Mouse (Mus musculus) stomach, embryonic 15.5 days (tissue): ENCODE measurements around the gene Rpa1. TPM values are rescaled to one million over a fixed set of nuclear protein-coding genes. Genes with fewer than 3 reads are reported as not detected.

Experiments
- ATAC-seq: fragments of 200-750 bp; cut with Nextera tagmentation; 2 replicates; pipeline ENCODE4 v1.8.0; 2017; ENCODE audit warnings: low read depth, moderate number of reproducible peaks, moderate TSS enrichment; ENCODE audit not compliant: insufficient read depth, low FRiP score
- H3K27ac ChIP-seq: fragments of 300-500 bp; sonication (generic); 2 replicates; pipeline ENCODE4 v1.5.1; 2015; ENCODE audit warnings: mild to moderate bottlenecking, inconsistent platforms
- H3K27me3 ChIP-seq: fragments of 300-500 bp; sonication (generic); replicated peaks from 2 replicates; pipeline ENCODE4 v1.6.1; 2015; ENCODE audit warnings: inconsistent platforms
- H3K36me3 ChIP-seq: fragments of 300-500 bp; sonication (generic); 2 replicates; pipeline ENCODE4 v1.6.1; 2015; ENCODE audit warnings: inconsistent platforms
- H3K4me1 ChIP-seq: fragments of 300-500 bp; sonication (generic); 2 replicates; pipeline ENCODE4 v1.6.1; 2015; ENCODE audit warnings: inconsistent platforms
- H3K4me2 ChIP-seq: fragments of 300-500 bp; sonication (generic); 2 replicates; pipeline ENCODE4 v1.6.1; 2015; ENCODE audit warnings: mild to moderate bottlenecking, inconsistent platforms
- H3K4me3 ChIP-seq: fragments of 300-500 bp; sonication (generic); replicated peaks from 2 replicates; pipeline ENCODE4 v1.5.1; 2015; ENCODE audit warnings: inconsistent platforms
- H3K9ac ChIP-seq: fragments of 300-500 bp; sonication (generic); 2 replicates; pipeline ENCODE4 v1.6.1; 2015; ENCODE audit warnings: inconsistent platforms
- H3K9me3 ChIP-seq: fragments of 300-500 bp; sonication (generic); 2 replicates; pipeline ENCODE4 v1.6.1; 2016; ENCODE audit warnings: inconsistent platforms
- WGBS: fragments of 180-500 bp; shearing (Covaris S2); methylation state at CpG from one replicate; pipeline ENCODE4 v1.1.7; 2015; 5-methylcytosine and 5-hydroxymethylcytosine counted together
- polyA plus RNA-seq: library from polyadenylated mRNA; unstranded; fragments of >200 nt; fragmentation: Nextera tagmentation; extraction: Ambion mirVana; gene quantifications from 2 replicates; pipeline ENCODE4 v1.2.1, GENCODE M21; 2015

Rpa1 gene
- polyA plus RNA-seq, 1 experiment from 2014 or later, result 98.5 TPM

DNA sequence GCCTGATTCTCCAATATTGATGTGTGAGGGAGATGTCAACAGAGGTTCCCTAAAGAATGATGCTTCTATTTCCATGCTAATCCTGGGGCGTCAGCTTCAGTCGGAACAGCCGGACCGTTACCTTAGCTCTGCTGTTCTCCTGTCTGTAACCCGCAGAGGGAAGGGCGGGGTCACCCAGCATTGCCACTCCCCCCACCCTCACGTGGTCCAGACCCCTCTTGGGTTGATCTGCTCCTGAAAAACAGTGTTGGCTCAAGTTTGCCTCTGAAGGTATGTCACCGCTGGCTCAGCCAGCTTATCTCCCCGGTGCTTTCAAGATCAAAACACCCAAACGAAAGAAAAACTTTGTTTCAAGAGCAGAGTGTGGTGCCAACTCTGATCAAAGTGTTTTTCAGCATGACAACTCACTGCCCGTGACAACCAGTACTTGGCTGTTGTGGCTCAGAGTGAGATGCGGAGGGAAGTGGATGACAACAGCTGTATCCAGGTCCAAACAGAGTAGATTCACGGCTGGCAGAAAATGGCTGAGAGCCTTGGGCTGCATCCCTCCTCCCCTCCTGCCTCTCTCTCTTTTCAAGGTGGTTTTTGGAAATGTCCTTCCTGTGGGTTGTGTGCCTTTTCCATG, 65.5 kb downstream of the Rpa1 start:
- Histone ChIP-seq H3K4me3 (peak overlapping the region; percentile 10; the same call in 1 of the 2 replicates), H3K9ac (no peak overlapping the region), H3K9me3 (no peaks in the 10 kb centered on the region), H3K4me1 (peaks cover 18% of the 10 kb centered on the region), H3K4me2 (peak overlapping the region; percentile 26), H3K36me3 (no peaks in the 10 kb centered on the region), H3K27ac (no peak overlapping the region), H3K27me3 (peaks cover 30% of the 10 kb centered on the region)
- no peak for ATAC-seq
- WGBS, result 13% methylated on average over 13 of the region's 13 CpGs

DNA sequence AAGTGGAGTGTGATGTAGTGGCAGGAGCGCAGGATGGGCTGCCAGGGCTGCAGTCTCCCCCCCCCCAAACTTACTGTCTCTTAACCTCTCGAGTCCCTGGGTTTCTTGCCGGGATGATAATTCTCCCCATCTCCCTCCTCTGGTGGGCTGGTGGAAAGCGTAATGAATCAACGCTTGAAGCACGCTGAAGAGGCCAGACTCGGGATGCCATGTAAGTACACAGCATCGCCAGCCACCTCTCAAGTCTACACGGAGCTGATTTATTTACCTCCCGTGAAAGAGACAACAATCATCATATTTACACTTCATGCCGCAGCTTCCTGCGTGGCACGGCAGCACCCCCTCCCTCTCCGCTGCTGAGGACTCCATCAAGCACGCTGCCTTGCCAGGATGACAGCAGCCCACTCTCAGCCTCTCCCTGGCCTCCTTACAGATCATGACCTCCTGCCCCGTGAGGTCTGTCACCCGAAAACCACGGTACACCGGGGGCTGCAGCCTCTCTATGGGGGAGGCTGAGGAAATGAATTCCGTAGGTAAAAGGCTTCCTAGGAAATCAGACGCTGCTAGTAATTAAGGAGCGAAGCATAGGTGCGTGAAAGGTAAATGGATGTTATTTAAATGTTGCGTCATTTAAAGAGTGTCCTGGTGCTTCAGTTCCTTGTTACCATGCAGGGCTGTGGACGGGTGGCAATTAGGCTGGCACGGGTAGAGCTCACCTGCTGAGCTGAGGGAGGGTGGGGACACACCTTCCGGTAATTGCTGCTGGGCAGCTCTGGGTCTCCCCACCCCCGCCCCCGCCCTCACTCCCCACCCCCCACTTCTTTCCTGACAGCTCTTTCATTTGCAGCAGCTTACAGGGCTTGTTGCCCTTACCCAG, 66.5 kb downstream of the Rpa1 start:
- Histone ChIP-seq H3K4me1 (peaks cover 18% of the 10 kb centered on the region), H3K36me3 (no peaks in the 10 kb centered on the region), H3K27ac (no peak overlapping the region), H3K9ac (no peak overlapping the region), H3K27me3 (peaks cover 30% of the 10 kb centered on the region), H3K4me3 (no peak overlapping the region), H3K4me2 (peak overlapping the region; percentile 26), H3K9me3 (no peaks in the 10 kb centered on the region)
- no peak for ATAC-seq
- 10% methylated on average over 29 of the region's 29 CpGs for WGBS

DNA sequence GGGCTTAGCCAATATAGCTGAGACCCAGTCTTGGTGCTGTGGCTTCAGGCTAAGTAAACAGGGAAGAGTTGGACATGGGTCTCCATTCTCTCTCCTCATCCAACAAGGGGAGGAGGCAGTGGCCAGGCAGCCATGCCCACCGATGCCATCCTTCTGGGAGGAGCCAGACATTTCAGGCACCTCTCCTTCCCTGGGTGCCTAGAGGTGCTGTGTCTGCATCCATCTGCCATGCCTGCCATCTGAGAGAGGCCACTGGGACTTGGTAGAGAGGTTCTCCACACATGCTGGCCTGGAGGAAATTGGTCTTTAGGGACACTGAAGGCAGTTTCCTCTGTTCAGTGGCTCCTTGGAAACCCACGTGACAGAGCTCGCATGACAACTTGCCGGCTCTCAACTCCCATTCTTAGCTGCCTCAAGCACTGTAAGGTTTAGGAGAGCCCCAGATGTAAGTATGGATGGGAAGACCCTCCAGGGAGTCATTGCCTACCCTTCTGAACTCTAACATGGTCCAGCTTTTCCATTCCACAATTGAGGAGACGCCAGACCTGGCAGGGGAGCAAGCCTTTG, 67.6 kb downstream of the Rpa1 start:
- ATAC-seq, result no peak
- WGBS, result 69% methylated on average over 5 of the region's 5 CpGs
- Histone ChIP-seq H3K9ac (no peak overlapping the region), H3K27ac (no peak overlapping the region), H3K27me3 (peaks cover 30% of the 10 kb centered on the region), H3K9me3 (no peaks in the 10 kb centered on the region), H3K4me2 (no peak overlapping the region), H3K36me3 (no peaks in the 10 kb centered on the region), H3K4me1 (peaks cover 18% of the 10 kb centered on the region), H3K4me3 (no peak overlapping the region)

GRCm38 (mm10) chr11:75280066-75280410, 68.1 kb downstream of the Rpa1 start:
- WGBS, result 62% methylated on average over 5 of the region's 5 CpGs
- H3K4me1 ChIP-seq, result peaks cover 18% of the 10 kb centered on the region
- H3K27ac ChIP-seq, result no peak overlapping the region
- ATAC-seq, result no peak
- no peak overlapping the region for H3K9ac ChIP-seq
- H3K4me2 ChIP-seq, result no peak overlapping the region
- H3K9me3 ChIP-seq, result no peaks in the 10 kb centered on the region
- no peak overlapping the region for H3K4me3 ChIP-seq
- H3K36me3 ChIP-seq, result no peaks in the 10 kb centered on the region
- H3K27me3 ChIP-seq, result peaks cover 30% of the 10 kb centered on the region

DNA sequence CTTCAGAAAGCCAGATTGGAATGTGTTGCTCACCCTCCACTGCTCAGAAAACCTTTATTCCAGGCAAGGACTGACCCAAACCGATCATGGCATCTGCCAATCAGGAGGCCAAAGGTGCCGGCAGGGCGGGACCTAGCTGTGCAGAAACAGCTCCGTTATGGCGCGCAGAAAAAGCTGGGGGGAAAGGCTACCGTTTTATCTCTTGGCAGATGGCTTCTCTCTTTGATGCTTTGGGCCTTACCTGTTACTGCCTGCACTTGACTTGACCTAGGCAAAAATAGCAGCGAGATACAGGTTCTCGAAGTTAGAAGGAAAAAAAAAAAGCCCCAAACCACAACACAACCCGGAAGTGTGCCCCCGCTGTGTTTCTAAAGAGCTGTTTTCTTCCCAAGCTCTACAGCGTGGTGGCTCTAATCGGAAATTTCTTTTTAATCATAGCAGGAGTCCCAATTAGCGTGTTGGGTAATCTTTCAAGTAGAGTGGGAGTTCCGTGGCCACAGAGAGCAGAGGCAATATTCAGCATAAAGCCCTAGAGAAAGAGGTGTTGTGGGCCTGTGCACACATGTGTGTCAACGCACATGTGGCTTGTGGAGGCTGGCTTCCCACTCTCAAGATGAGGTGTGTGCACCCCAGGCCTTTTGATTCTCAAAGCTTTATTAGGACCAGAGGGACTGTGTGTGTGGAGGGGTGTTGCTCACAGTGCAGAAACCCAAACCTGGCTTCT, 68.6 kb downstream of the Rpa1 start:
- H3K27me3 ChIP-seq, result peaks cover 30% of the 10 kb centered on the region
- peaks cover 18% of the 10 kb centered on the region for H3K4me1 ChIP-seq
- H3K36me3 ChIP-seq, result no peaks in the 10 kb centered on the region
- no peak overlapping the region for H3K9ac ChIP-seq
- ATAC-seq, result no peak
- no peaks in the 10 kb centered on the region for H3K9me3 ChIP-seq
- peak overlapping the region; percentile 53 for H3K4me2 ChIP-seq
- WGBS, result 15% methylated on average over 16 of the region's 16 CpGs
- H3K4me3 ChIP-seq, result peak overlapping the region; percentile 25
- no peak overlapping the region for H3K27ac ChIP-seq

GRCm38 (mm10) chr11:75279013-75279341, 69.1 kb downstream of the Rpa1 start:
- Histone ChIP-seq H3K9ac (no peak overlapping the region), H3K4me3 (peak overlapping the region; percentile 25), H3K4me1 (peaks cover 18% of the 10 kb centered on the region), H3K36me3 (no peaks in the 10 kb centered on the region), H3K4me2 (peak overlapping the region; percentile 53), H3K9me3 (no peaks in the 10 kb centered on the region), H3K27ac (no peak overlapping the region), H3K27me3 (peaks cover 30% of the 10 kb centered on the region)
- no peak for ATAC-seq
- WGBS, result 17% methylated on average over 4 of the region's 4 CpGs

GRCm38 (mm10) chr11:75278115-75278514, 70.0 kb downstream of the Rpa1 start:
- Histone ChIP-seq H3K4me1 (peaks cover 22% of the 10 kb centered on the region), H3K9ac (no peak overlapping the region), H3K27me3 (peaks cover 27% of the 10 kb centered on the region), H3K9me3 (no peaks in the 10 kb centered on the region), H3K36me3 (no peaks in the 10 kb centered on the region), H3K4me3 (no peak overlapping the region), H3K27ac (no peak overlapping the region), H3K4me2 (no peak overlapping the region)
- WGBS, result 72% methylated on average over 7 of the region's 7 CpGs
- no peak for ATAC-seq

- H3K27me3 ChIP-seq, result 0 out of 2 replicates have a peak, but pooled peaks cover 4% of the 10 kb centered on the region
- ATAC-seq, result no peak
- peaks cover 12% of the 10 kb centered on the region for H3K4me1 ChIP-seq
- H3K27ac ChIP-seq, result no peak overlapping the region
- 35% methylated on average over 6 of the region's 6 CpGs for WGBS
- H3K9me3 ChIP-seq, result no peaks in the 10 kb centered on the region
- no peak overlapping the region for H3K4me2 ChIP-seq
- H3K9ac ChIP-seq, result no peak overlapping the region
- H3K4me3 ChIP-seq, result no peak overlapping the region
- H3K36me3 ChIP-seq, result no peaks in the 10 kb centered on the region
Measured at GRCm38 (mm10) chr11:75275035-75275434, 73.1 kb downstream of the Rpa1 start.

DNA sequence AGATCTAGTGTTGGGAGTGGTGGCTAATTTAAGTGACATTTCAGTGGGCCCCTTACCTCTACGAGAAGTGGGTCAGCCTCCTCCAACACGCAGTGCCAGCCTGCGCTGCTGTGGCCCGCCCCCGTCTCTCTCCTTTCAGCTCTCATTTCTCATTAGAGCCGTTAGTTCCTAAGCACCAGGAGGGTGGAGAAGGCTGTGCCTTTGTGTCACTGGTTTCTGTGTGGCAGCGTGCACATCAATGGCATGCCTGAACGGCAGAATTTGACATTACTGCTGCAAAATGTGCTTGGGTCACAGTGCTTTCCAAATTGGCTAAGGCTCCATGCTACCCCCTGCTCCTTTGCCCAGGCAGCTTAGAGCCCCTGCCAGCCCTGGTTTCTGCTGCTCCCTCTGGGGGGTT, 74.7 kb downstream of the Rpa1 start:
- Histone ChIP-seq H3K27me3 (no peaks in the 10 kb centered on the region), H3K4me1 (peaks cover 6% of the 10 kb centered on the region; the same call in 1 of the 2 replicates), H3K27ac (no peak overlapping the region), H3K36me3 (no peaks in the 10 kb centered on the region), H3K9ac (no peak overlapping the region), H3K4me3 (no peak overlapping the region), H3K9me3 (no peaks in the 10 kb centered on the region), H3K4me2 (no peak overlapping the region)
- ATAC-seq, result no peak
- 37% methylated on average over 8 of the region's 8 CpGs for WGBS

DNA sequence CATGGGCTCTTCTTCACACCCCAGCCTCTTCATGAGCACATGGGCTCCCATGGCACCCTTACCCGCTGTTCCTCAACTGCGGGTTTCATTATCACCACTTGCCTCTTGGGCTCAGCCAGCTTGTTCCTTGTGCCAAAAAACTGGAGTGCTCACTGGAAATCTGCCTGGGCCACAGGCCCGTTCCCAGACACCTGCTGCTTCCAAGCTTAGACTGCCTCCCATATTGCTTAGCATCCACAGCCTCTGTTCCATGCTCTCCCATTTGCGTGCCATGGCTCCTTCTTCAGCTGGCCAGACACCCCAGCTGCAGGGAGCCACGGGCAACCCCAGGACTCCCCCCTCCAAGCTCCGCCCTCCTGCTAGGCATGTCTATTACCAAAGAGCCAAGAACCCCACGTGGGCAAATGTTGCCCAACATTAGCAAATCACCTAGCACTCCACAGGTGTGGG, 77.1 kb downstream of the Rpa1 start:
- ATAC-seq, result no peak
- Histone ChIP-seq H3K4me2 (no peak overlapping the region), H3K36me3 (no peaks in the 10 kb centered on the region), H3K4me1 (peaks cover 6% of the 10 kb centered on the region; the same call in 1 of the 2 replicates), H3K9me3 (no peaks in the 10 kb centered on the region), H3K27ac (no peak overlapping the region), H3K4me3 (no peak overlapping the region), H3K27me3 (no peaks in the 10 kb centered on the region), H3K9ac (no peak overlapping the region)
- WGBS, result 66% methylated on average over 7 of the region's 7 CpGs

DNA sequence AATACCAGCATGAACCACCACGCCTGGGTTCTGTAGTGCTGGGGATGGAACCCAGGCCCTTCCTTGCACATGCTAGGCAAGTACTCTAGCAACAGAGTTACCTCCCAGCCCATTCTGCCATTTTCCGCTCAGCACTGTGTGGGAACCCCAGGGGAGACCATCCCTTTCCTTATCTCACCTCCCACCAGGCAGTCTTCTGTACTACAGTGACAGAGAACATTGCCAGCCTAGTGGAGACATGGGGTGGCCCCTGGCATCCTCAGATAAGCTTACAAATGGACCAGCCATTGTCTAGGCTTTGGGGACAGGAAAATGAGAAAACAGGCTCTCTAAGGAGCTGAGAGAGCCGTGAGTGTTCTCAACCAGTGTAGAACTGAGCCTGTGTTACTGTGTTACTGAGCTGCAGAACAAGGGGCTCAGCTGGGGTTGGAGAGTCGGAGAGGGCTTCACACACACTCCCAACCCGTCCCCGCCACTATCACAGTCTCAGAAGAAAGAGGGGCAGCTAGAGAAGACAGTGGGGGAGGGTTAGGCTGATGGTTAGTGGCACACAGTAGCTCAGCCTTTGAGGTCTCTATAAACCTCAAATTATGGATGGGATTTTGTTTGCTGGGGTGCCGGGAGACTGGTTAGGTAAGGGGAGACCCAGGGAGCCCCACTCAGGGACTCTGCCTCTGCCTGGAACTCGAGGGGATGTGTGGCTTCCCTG, 77.7 kb downstream of the Rpa1 start:
- H3K27ac ChIP-seq, result no peak overlapping the region
- H3K4me1 ChIP-seq, result peaks cover 6% of the 10 kb centered on the region; the same call in 1 of the 2 replicates
- no peaks in the 10 kb centered on the region for H3K36me3 ChIP-seq
- no peak overlapping the region for H3K9ac ChIP-seq
- 62% methylated on average over 8 of the region's 8 CpGs for WGBS
- no peaks in the 10 kb centered on the region for H3K9me3 ChIP-seq
- no peak overlapping the region for H3K4me2 ChIP-seq
- no peak overlapping the region for H3K4me3 ChIP-seq
- ATAC-seq, result peak; percentile 80
- H3K27me3 ChIP-seq, result no peaks in the 10 kb centered on the region
